Mouse (Mus musculus): Measurements from ENCODE around the gene Rac2. TPM values are rescaled to one million over a fixed set of nuclear protein-coding genes. Genes with fewer than 3 reads are reported as not detected.

Rac2 gene
- total RNA-seq, 1 experiment = 2.9 TPM

DNA sequence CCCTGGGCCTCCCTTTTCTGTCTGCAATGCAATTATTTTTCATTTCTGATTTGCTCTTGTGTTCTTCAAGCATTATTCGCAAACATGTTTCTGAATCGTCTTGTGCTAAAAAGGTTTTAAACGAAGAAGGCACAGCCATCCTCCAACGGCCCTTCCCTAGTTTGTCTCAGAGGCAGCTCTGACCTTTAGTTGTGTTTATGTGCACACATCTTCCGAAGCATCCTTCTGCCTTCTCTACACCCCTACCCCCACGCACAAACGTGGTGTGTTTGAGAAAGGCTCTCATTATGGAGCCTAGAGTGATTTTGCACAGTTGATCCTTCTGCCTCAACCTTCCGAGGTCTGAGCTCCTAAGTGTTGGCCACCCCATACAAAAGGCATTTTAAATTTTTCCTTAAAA is 23.9 kb downstream of the Rac2 start:
- TF ChIP-seq CHD2 (IDR thresholded peaks at IDR 0.05; ENCODE audit: low read depth, low read length) (no peak), ZNF384 (IDR thresholded peaks at IDR 0.05; ENCODE audit: low read depth, low read length) (no peak), MAFK (IDR thresholded peaks at IDR 0.05; ENCODE audit: insufficient read depth, low read depth, low read length) (no peak), HCFC1 (IDR thresholded peaks at IDR 0.05; ENCODE audit: borderline replicate concordance, insufficient read depth, low read length) (no peak)
- no peak for DNase-seq (ENCODE audit: low read depth, low spot score)
- Histone ChIP-seq H3K9ac (ENCODE audit: insufficient read depth, low read depth, low read length, poor library complexity, severe bottlenecking) (no peak overlapping the region), H3K36me3 (ENCODE audit: control insufficient read depth, insufficient read depth, low read length, poor library complexity, severe bottlenecking) (peaks cover 3% of the 10 kb centered on the region; the same call in 1 of the 2 replicates), H3K4me3 (ENCODE audit: insufficient read depth in 1 of 2, low read depth in 1 of 2, low read length in 2 of 2, poor library complexity in 1 of 2, severe bottlenecking in 1 of 2) (no peak overlapping the region), H3K4me1 (ENCODE audit: control insufficient read depth in 2 of 2, insufficient read depth in 2 of 2, low read length in 2 of 2, poor library complexity in 1 of 2) (peaks cover 8 to 24% of the 10 kb centered on the region in 2 experiments), H3K9me3 (ENCODE audit: control insufficient read depth, insufficient read depth, low read depth, low read length) (no peaks in the 10 kb centered on the region), H3K27ac (ENCODE audit: insufficient read depth, low read depth, low read length, poor library complexity, severe bottlenecking) (no peak overlapping the region)
- in situ Hi-C loops (cut with MboI; ENCODE audit: low sequenced_read_pairs in 2 of 2, unreplicated experiment in 2 of 2) = no loop called here

- H3K36me3 ChIP-seq (ENCODE audit: control insufficient read depth, insufficient read depth, low read length, poor library complexity, severe bottlenecking) = no peaks in the 10 kb centered on the region
- peaks cover 8 to 24% of the 10 kb centered on the region in 2 experiments for H3K4me1 ChIP-seq (ENCODE audit: control insufficient read depth in 2 of 2, insufficient read depth in 2 of 2, low read length in 2 of 2, poor library complexity in 1 of 2)
- no peak overlapping the region for H3K27ac ChIP-seq (ENCODE audit: insufficient read depth, low read depth, low read length, poor library complexity, severe bottlenecking)
- DNase-seq (ENCODE audit: low read depth, low spot score) = no peak
- H3K9me3 ChIP-seq (ENCODE audit: control insufficient read depth, insufficient read depth, low read depth, low read length) = no peaks in the 10 kb centered on the region
- no peak overlapping the region for H3K4me3 ChIP-seq (ENCODE audit: insufficient read depth in 1 of 2, low read depth in 1 of 2, low read length in 2 of 2, poor library complexity in 1 of 2, severe bottlenecking in 1 of 2)
- in situ Hi-C loops (cut with MboI; ENCODE audit: low sequenced_read_pairs in 2 of 2, unreplicated experiment in 2 of 2) = no loop called here
- peak overlapping the region; percentile 21; the same call in 1 of the 2 replicates for H3K9ac ChIP-seq (ENCODE audit: insufficient read depth, low read depth, low read length, poor library complexity, severe bottlenecking)
- peak; percentile 90 for TF ChIP-seq MAFK (IDR thresholded peaks at IDR 0.05; ENCODE audit: insufficient read depth, low read depth, low read length)
- TF ChIP-seq HCFC1 (IDR thresholded peaks at IDR 0.05; ENCODE audit: borderline replicate concordance, insufficient read depth, low read length) = no peak
- TF ChIP-seq ZC3H11A (IDR thresholded peaks at IDR 0.05; ENCODE audit: borderline replicate concordance, low read depth, low read length) = no peak
- TF ChIP-seq ZNF384 (IDR thresholded peaks at IDR 0.05; ENCODE audit: low read depth, low read length) = no peak
- no peak for TF ChIP-seq CHD2 (IDR thresholded peaks at IDR 0.05; ENCODE audit: low read depth, low read length)
Measured at GRCm38 (mm10) chr15:78548336-78548665, 24.3 kb downstream of the Rac2 start.

DNA sequence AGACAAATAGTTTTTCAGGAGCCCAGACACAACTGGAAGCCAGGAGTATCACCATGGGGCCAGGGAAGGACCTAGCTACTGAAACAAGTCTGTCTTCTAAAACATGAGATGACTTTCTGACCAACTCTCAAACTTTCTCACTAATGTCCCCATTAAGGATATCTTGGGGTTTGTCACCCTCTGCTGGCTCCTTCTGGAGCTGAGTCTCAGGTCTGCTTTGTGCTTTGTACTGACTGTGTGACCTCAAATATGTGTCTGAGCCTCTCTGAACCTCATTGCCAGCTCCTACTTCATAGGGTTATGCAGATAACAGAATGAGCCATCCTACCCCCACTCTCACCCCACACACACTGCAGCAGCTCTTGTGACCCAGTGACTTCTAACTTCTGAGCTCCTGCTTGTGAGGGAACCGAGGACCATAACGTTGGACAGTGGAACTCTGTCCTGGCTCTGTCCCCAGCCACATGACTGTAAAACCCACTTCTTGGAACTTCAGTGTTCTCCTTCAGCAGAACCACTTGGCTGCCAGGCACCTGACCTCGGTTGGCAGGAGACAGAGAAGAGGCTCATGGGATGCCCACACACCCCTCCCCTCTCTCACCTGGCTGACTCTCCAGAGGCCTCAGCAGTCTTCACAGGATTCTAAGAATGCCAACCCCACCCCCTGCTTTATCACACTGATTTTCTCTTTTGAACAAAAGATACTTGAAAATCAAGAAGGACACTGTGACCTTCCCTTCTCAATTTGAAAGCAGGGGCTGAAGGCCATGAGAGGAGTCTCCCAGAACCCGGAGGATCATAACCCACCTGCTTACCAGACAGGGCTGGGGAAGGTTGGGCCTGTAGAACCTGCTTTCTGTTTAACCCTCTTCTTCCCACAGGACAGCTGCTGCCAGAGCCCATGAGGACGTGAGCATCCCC is 24.9 kb downstream of the Rac2 start:
- no peaks in the 10 kb centered on the region for H3K9me3 ChIP-seq (ENCODE audit: control insufficient read depth, insufficient read depth, low read depth, low read length)
- DNase-seq (ENCODE audit: low read depth, low spot score) = no peak
- peaks cover 8 to 24% of the 10 kb centered on the region in 2 experiments for H3K4me1 ChIP-seq (ENCODE audit: control insufficient read depth in 2 of 2, insufficient read depth in 2 of 2, low read length in 2 of 2, poor library complexity in 1 of 2)
- in situ Hi-C loops (cut with MboI; ENCODE audit: low sequenced_read_pairs in 2 of 2, unreplicated experiment in 2 of 2) = no loop called here
- H3K9ac ChIP-seq (ENCODE audit: insufficient read depth, low read depth, low read length, poor library complexity, severe bottlenecking) = peak overlapping the region; percentile 21; the same call in 1 of the 2 replicates
- no peak for TF ChIP-seq ZNF384 (IDR thresholded peaks at IDR 0.05; ENCODE audit: low read depth, low read length)
- peak; percentile 52; the same call in 1 of the 2 replicates for TF ChIP-seq ZC3H11A (IDR thresholded peaks at IDR 0.05; ENCODE audit: borderline replicate concordance, low read depth, low read length)
- peak overlapping the region; percentile 37; the same call in 1 of the 2 replicates for H3K27ac ChIP-seq (ENCODE audit: insufficient read depth, low read depth, low read length, poor library complexity, severe bottlenecking)
- no peaks in the 10 kb centered on the region for H3K36me3 ChIP-seq (ENCODE audit: control insufficient read depth, insufficient read depth, low read length, poor library complexity, severe bottlenecking)
- no peak overlapping the region for H3K4me3 ChIP-seq (ENCODE audit: insufficient read depth in 1 of 2, low read depth in 1 of 2, low read length in 2 of 2, poor library complexity in 1 of 2, severe bottlenecking in 1 of 2)

GRCm38 (mm10) chr15:78546060-78546459 is 26.5 kb downstream of the Rac2 start:
- no peak for TF ChIP-seq MAFK (IDR thresholded peaks at IDR 0.05; ENCODE audit: insufficient read depth, low read depth, low read length)
- no peak for TF ChIP-seq CHD2 (IDR thresholded peaks at IDR 0.05; ENCODE audit: low read depth, low read length)
- TF ChIP-seq ZNF384 (IDR thresholded peaks at IDR 0.05; ENCODE audit: low read depth, low read length) = no peak
- no peak for TF ChIP-seq HCFC1 (IDR thresholded peaks at IDR 0.05; ENCODE audit: borderline replicate concordance, insufficient read depth, low read length)
- TF ChIP-seq ZC3H11A (IDR thresholded peaks at IDR 0.05; ENCODE audit: borderline replicate concordance, low read depth, low read length) = no peak
- Histone ChIP-seq H3K9ac (ENCODE audit: insufficient read depth, low read depth, low read length, poor library complexity, severe bottlenecking) (no peak overlapping the region), H3K4me3 (ENCODE audit: insufficient read depth in 1 of 2, low read depth in 1 of 2, low read length in 2 of 2, poor library complexity in 1 of 2, severe bottlenecking in 1 of 2) (no peak overlapping the region), H3K4me1 (ENCODE audit: control insufficient read depth in 2 of 2, insufficient read depth in 2 of 2, low read length in 2 of 2, poor library complexity in 1 of 2) (peaks cover 8 to 24% of the 10 kb centered on the region in 2 experiments), H3K9me3 (ENCODE audit: control insufficient read depth, insufficient read depth, low read depth, low read length) (no peaks in the 10 kb centered on the region), H3K27ac (ENCODE audit: insufficient read depth, low read depth, low read length, poor library complexity, severe bottlenecking) (no peak overlapping the region), H3K36me3 (ENCODE audit: control insufficient read depth, insufficient read depth, low read length, poor library complexity, severe bottlenecking) (no peaks in the 10 kb centered on the region)
- in situ Hi-C loops (cut with MboI; ENCODE audit: low sequenced_read_pairs in 2 of 2, unreplicated experiment in 2 of 2) = no loop called here
- DNase-seq (ENCODE audit: low read depth, low spot score) = no peak
